Mouse (Mus musculus) stomach, embryonic 16.5 days (tissue): ENCODE measurements around the gene Nrsn2. TPM values are rescaled to one million over a fixed set of nuclear protein-coding genes. Genes with fewer than 3 reads are reported as not detected.

Experiments
- ATAC-seq: fragments of 200-750 bp; cut with Nextera tagmentation; 2 replicates; pipeline ENCODE4 v1.8.0; 2017; ENCODE audit warnings: moderate number of reproducible peaks, moderate TSS enrichment; ENCODE audit not compliant: insufficient read depth, low FRiP score
- H3K27ac ChIP-seq: fragments of 300-500 bp; sonication (generic); 2 replicates; pipeline ENCODE4 v1.5.1; 2014; ENCODE audit warnings: low read length
- H3K27me3 ChIP-seq: fragments of 300-500 bp; sonication (generic); 2 replicates; pipeline ENCODE4 v1.6.1; 2014; ENCODE audit warnings: low read length, control low read depth, mixed read lengths; ENCODE audit not compliant: control insufficient read depth, insufficient read depth
- H3K36me3 ChIP-seq: fragments of 300-500 bp; sonication (generic); 2 replicates; pipeline ENCODE4 v1.6.1; 2014; ENCODE audit warnings: low read length; ENCODE audit not compliant: control insufficient read depth, insufficient read depth
- H3K4me1 ChIP-seq: fragments of 300-500 bp; sonication (generic); 2 replicates; pipeline ENCODE4 v1.6.1; 2014; ENCODE audit warnings: low read length, control low read depth, mixed read lengths; ENCODE audit not compliant: control insufficient read depth, insufficient read depth
- H3K4me2 ChIP-seq: fragments of 300-500 bp; sonication (generic); 2 replicates; pipeline ENCODE4 v1.6.1; 2014; ENCODE audit warnings: low read depth, low read length, mixed read lengths
- H3K4me3 ChIP-seq: fragments of 300-500 bp; sonication (generic); replicated peaks from 2 replicates; pipeline ENCODE4 v1.5.1; 2014; ENCODE audit warnings: mild to moderate bottlenecking, low read length
- H3K9ac ChIP-seq: fragments of 300-500 bp; sonication (generic); 2 replicates; pipeline ENCODE4 v1.6.1; 2014; ENCODE audit warnings: low read length
- H3K9me3 ChIP-seq: fragments of 300-500 bp; sonication (generic); replicated peaks from 2 replicates; pipeline ENCODE4 v1.6.1; 2016; ENCODE audit warnings: low read length, control low read depth; ENCODE audit not compliant: control insufficient read depth
- WGBS: fragments of 180-500 bp; shearing (Covaris S2); extraction: QIAGEN DNeasy Blood & Tissue Kit; methylation state at CpG from one replicate; pipeline ENCODE4 v1.1.7; 2014; 5-methylcytosine and 5-hydroxymethylcytosine counted together
- polyA plus RNA-seq: library from polyadenylated mRNA; unstranded; fragments of >200 nt; fragmentation: Nextera tagmentation; extraction: Ambion mirVana; gene quantifications from 2 replicates; pipeline ENCODE4 v1.2.1, GENCODE M21; 2015

Nrsn2 gene
- 1.8 and 2.3 TPM in 2 replicates for polyA plus RNA-seq

DNA sequence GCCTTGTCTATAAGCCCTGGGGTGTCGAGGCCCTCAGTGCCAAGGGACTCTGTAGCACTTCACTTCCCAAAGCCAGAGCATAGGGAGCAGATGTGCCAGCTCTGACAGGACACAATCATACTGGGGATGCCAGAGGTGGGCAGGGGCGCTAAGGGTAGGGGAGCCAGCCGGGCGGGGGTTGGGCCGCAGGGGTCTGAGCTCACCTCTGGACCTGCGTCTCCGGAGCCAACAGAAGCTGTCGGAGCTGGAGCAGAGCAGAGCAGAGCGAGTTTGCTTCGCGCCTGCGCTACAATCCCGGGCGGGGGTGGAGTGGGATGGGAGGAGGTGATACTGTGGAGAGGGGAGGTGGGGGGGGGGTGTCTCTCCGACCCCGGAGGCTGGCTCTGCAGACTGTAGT is at the start of gene Nrsn2:
Gene Nrsn2, minus strand, starts transcription at position 294 of the 397 bp plus-strand sequence.
- Histone ChIP-seq H3K4me1 (no peaks in the 10 kb centered on the region), H3K36me3 (no peaks in the 10 kb centered on the region), H3K4me3 (no peak within 1 kb of the TSS), H3K9me3 (no peaks in the 10 kb centered on the region), H3K4me2 (peak within 1 kb of the TSS; percentile 23; the same call in 1 of the 2 replicates), H3K27me3 (peaks cover 16% of the 10 kb centered on the region; the same call in 1 of the 2 replicates), H3K27ac (no peak within 1 kb of the TSS), H3K9ac (peak within 1 kb of the TSS; percentile 40; the same call in 1 of the 2 replicates)
- peak; percentile 42 for ATAC-seq
- 3% methylated on average over 16 of the region's 16 CpGs for WGBS

DNA sequence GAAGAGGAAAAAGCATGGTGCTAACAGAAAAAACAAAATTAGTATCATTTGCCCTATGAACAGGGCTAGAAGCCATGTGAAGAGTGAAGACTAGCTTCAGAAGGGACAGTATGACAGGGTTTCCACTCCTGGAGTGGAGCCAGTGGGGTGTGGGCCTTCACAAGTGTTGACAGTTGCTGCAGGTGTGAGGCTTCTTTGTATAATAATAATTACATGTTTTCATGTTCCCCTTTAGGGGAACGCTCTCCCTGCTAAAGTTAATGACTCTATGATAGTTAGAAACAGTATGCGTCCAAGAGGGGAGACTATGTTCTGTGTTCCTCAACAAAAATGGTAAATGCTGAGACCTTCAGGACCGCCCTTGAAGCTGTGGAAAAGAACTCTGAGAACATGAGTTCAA is 39.3 kb upstream of the Nrsn2 start:
- WGBS = 93% methylated on average over 3 of the region's 3 CpGs
- no peak overlapping the region for H3K9ac ChIP-seq
- H3K27ac ChIP-seq = peak overlapping the region; percentile 99
- 0 out of 2 replicates have a peak, but pooled peaks cover 4% of the 10 kb centered on the region for H3K36me3 ChIP-seq
- H3K4me1 ChIP-seq = peaks cover 20% of the 10 kb centered on the region
- peak overlapping the region; percentile 88 for H3K4me3 ChIP-seq
- H3K4me2 ChIP-seq = peak overlapping the region; percentile 87
- H3K27me3 ChIP-seq = no peaks in the 10 kb centered on the region
- no peak for ATAC-seq
- H3K9me3 ChIP-seq = peaks cover 6% of the 10 kb centered on the region; the same call in 1 of the 2 replicates

DNA sequence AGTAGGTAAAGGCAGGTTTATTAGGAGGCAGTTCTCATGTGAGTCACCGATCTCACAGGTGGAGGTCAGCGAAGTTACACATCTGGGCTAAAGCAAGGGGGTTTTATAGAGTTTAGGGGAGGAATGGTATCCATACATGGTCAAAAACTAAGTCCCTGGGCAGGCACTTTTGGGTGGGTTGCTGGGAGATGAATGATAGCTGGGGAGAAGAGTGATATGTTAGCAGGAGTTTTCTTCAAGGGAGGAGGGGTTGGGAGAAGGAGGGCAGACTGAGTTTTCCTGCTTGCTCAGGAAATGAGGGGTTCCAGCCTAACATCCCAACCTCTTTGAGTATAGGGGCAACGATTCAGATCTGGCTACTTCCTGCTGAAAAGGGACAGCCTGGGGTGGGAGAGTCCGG is 38.8 kb upstream of the Nrsn2 start, which contains the start of gene 6820408C15Rik:
Gene 6820408C15Rik, plus strand, starts transcription at position 301 of the 400 bp plus-strand sequence.
- H3K4me1 ChIP-seq = peaks cover 25% of the 10 kb centered on the region
- no peaks in the 10 kb centered on the region for H3K27me3 ChIP-seq
- H3K9me3 ChIP-seq = peaks cover 6% of the 10 kb centered on the region; the same call in 1 of the 2 replicates
- H3K27ac ChIP-seq = peak within 1 kb of the TSS; percentile 99
- peak within 1 kb of the TSS; percentile 87 for H3K4me2 ChIP-seq
- no peak for ATAC-seq
- H3K9ac ChIP-seq = peak within 1 kb of the TSS; percentile 98
- 24% methylated on average over 4 of the region's 4 CpGs for WGBS
- peak within 1 kb of the TSS; percentile 88 for H3K4me3 ChIP-seq
- 0 out of 2 replicates have a peak, but pooled peaks cover 4% of the 10 kb centered on the region for H3K36me3 ChIP-seq

DNA sequence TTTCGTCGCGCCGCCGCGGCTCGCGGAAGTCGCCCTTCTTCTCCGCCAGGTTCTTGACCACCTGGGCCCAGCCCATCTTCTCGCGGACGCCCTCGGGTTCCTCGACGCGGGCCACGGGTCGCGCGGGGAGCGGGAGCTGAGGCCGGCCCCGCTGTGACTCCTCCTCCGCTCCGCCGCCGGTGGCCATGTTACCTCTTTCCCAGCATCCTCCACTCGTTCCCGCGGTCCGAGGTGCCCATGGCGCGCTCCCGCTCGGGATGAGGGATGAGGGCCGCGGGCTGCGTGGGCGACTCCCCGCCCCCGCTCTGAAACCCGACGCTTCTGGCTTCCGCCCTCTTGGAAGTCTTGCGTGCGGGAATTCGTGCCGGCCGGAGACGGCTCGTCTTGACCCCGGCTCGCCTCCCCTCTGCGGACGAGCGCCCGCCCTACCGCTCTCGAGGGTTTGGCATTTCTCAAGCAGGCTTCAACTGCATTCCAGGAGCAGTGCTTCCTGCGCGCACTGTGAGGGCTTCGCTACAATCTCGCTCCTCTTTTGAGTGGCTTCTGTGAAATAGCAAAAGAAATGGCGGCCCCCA is 38.2 kb upstream of the Nrsn2 start, which contains the start of gene Zcchc3:
Gene Zcchc3, minus strand, starts transcription at position 437 of the 575 bp plus-strand sequence.
- peak; percentile 88 for ATAC-seq
- Histone ChIP-seq H3K27me3 (no peaks in the 10 kb centered on the region), H3K4me3 (peak within 1 kb of the TSS; percentile 88), H3K9me3 (peaks cover 6% of the 10 kb centered on the region; the same call in 1 of the 2 replicates), H3K4me1 (peaks cover 31% of the 10 kb centered on the region), H3K4me2 (peak within 1 kb of the TSS; percentile 87), H3K36me3 (0 out of 2 replicates have a peak, but pooled peaks cover 4% of the 10 kb centered on the region), H3K27ac (peak within 1 kb of the TSS; percentile 99), H3K9ac (peak within 1 kb of the TSS; percentile 98)
- 0% methylated on average over 46 of the region's 65 CpGs for WGBS

DNA sequence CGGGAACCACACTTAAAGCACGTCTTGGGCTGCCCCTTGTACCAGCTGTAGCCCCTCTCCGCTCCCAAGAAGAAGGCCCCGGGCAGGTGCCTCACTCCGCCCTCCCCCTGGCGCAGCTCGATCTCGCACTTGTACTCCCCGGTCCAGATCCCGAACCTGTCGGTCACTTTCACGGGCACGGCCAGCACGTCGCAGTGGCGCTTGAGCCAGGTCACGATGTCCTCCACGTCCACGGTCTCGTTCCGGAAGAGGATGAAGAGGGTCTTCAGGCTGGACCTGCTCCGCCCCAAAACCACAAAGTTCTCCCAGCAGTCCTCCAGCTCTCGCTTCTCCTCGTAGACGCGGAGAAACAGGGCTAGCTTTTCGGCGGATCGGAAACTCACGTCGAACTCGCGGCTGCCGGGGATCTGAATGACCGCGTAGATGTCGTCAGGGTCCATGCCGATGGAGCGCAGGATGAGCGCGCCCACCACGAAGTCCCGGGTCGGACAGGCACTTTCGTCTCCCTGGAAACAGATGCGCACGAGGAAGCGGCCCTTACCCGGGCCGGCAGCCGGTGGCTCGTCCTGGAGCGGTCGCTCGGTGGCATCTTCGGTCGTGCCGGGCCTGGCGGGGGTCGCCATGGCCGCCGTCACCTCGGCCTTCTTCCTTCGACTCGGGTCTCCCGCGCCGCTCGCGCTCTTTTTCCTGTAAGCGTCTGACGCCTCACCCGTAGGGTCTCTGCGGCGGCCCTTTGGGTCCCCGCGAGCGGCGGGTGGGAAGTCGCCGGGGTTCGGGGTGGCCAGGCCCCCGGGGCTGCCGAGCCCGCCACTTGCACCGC is 37.5 kb upstream of the Nrsn2 start:
- Histone ChIP-seq H3K27ac (peak overlapping the region; percentile 99), H3K27me3 (no peaks in the 10 kb centered on the region), H3K9ac (peak overlapping the region; percentile 98), H3K4me2 (peak overlapping the region; percentile 87), H3K4me1 (peaks cover 32% of the 10 kb centered on the region), H3K9me3 (peaks cover 6% of the 10 kb centered on the region; the same call in 1 of the 2 replicates), H3K4me3 (peak overlapping the region; percentile 88), H3K36me3 (0 out of 2 replicates have a peak, but pooled peaks cover 4% of the 10 kb centered on the region)
- under 1% methylated on average over 86 of the region's 86 CpGs for WGBS
- ATAC-seq = no peak

DNA sequence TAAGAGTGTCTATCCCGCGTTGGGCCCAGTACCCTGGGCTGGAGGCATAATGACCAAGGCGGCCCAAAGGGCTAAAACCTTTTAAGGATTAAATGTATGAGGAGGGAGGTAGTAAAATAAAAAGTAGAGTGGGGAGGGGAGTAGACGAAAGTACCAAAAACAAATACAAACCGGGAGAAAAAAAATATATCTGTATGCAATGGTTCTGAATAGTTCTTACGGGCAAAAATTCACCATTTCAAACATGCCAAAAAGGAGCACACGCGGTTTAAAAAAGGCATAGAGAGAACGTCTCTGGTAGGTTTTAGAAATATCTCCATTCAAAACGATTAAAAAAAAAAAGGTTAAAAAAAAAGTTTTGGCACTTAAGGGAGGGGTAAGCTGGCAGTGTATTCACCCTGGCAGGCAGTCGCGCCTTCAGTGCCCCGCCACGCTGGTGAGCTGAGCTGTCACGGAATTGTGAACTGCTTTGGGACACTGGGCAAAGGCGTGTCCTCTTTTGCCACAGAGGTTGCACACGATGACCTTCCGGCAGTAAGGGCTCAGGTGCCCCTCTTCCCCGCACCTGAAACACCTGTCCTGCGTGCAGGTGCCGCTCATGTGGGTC is 36.8 kb upstream of the Nrsn2 start:
- WGBS = 2% methylated on average over 21 of the region's 21 CpGs
- H3K9ac ChIP-seq = peak overlapping the region; percentile 98
- peaks cover 6% of the 10 kb centered on the region; the same call in 1 of the 2 replicates for H3K9me3 ChIP-seq
- peaks cover 32% of the 10 kb centered on the region for H3K4me1 ChIP-seq
- H3K27ac ChIP-seq = peak overlapping the region; percentile 99
- H3K36me3 ChIP-seq = 0 out of 2 replicates have a peak, but pooled peaks cover 4% of the 10 kb centered on the region
- no peaks in the 10 kb centered on the region for H3K27me3 ChIP-seq
- H3K4me2 ChIP-seq = peak overlapping the region; percentile 87
- ATAC-seq = no peak
- H3K4me3 ChIP-seq = peak overlapping the region; percentile 88

DNA sequence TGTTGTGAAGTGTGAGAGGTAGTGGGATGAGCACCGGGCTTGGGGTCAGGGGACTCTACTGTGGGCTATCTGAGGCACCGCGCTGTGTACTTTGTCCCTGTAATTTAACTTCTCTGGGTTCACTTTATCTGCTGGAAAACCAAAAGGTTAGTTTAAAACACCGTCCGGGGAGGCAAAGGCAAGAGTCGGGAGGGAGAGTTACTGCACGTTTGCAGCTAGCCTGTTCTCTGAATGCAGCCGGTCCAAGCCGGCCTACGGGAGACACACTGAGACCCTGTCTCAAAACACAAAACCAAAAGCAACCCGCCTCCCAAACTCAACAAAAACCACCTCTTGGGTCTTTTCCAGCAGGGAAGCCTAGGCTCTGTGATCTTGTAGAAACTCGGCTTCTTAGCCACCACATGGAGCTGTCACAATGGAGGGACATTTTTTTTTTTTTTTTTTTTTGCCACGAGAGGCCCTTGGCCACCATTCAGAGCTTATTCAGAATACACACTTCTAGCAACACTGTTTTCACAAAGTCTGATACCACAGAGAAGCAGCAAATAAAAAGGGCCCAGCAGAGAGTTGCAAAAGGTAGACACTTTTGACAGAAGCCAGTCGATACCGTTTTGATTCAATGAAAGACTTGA is 36.2 kb upstream of the Nrsn2 start:
- 5% methylated on average over 15 of the region's 15 CpGs for WGBS
- H3K4me1 ChIP-seq = peaks cover 32% of the 10 kb centered on the region
- H3K9ac ChIP-seq = peak overlapping the region; percentile 98
- H3K4me3 ChIP-seq = peak overlapping the region; percentile 88
- ATAC-seq = no peak
- peak overlapping the region; percentile 99 for H3K27ac ChIP-seq
- peaks cover 6% of the 10 kb centered on the region; the same call in 1 of the 2 replicates for H3K9me3 ChIP-seq
- H3K4me2 ChIP-seq = peak overlapping the region; percentile 87
- H3K27me3 ChIP-seq = no peaks in the 10 kb centered on the region
- H3K36me3 ChIP-seq = 0 out of 2 replicates have a peak, but pooled peaks cover 4% of the 10 kb centered on the region

DNA sequence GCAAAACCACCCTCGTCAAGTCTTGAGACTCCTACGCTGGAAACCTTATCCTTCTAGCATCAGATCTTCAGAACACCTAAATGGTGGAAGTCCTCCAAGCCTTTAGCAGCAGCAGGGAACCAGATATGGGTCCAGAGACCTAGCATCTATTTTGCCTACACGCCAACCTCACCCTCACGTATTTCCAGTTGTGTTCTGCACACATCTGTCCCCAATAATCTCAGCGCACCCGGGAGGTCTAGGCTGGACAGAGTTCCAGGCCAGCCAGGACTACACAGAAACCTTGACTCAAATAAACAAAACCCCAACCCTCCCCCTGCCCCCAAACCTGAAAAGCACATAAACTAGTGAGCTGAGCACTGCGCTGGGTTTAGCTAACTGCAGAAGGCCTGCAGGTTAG is 35.0 kb upstream of the Nrsn2 start:
- Histone ChIP-seq H3K4me2 (peak overlapping the region; percentile 87), H3K27ac (peak overlapping the region; percentile 99), H3K4me3 (peak overlapping the region; percentile 88), H3K4me1 (peaks cover 35% of the 10 kb centered on the region), H3K9ac (peak overlapping the region; percentile 64), H3K36me3 (0 out of 2 replicates have a peak, but pooled peaks cover 4% of the 10 kb centered on the region), H3K27me3 (no peaks in the 10 kb centered on the region), H3K9me3 (peaks cover 6% of the 10 kb centered on the region; the same call in 1 of the 2 replicates)
- no peak for ATAC-seq
- WGBS = 9% methylated on average over 7 of the region's 7 CpGs
